Mouse (Mus musculus) MEL (cell line): ENCODE data around the gene Sh3glb2. TPM values are rescaled to one million over a fixed set of nuclear protein-coding genes. Genes with fewer than 3 reads are reported as not detected.

Experiments
- DNase-seq: peaks from one replicate; pipeline ENCODE4 v3.0.0; 2011; ENCODE audit warnings: low read depth, low spot score
- H3K27ac ChIP-seq: 2 replicates; pipeline ENCODE4 v1.5.1; 2012; ENCODE audit warnings: low read depth, mild to moderate bottlenecking, control low read depth, low read length, moderate library complexity; ENCODE audit not compliant: control insufficient read depth
- H3K27me3 ChIP-seq, 2 experiments: fragments of 150-350 bp in 1 of 2; sonication (generic) in 1 of 2; 2 replicates each; pipeline ENCODE4 v1.6.1; 2012; ENCODE audit warnings: low read length in 2 of 2, mild to moderate bottlenecking in 2 of 2, improper control_type of control experiment in 1 of 2, moderate library complexity in 1 of 2; ENCODE audit not compliant: insufficient read depth in 2 of 2, control insufficient read depth in 1 of 2
- H3K36me3 ChIP-seq, 2 experiments: 2 replicates each; pipeline ENCODE4 v1.6.1; 2012 to 2014; ENCODE audit warnings: low read length in 2 of 2, improper control_type of control experiment in 1 of 2, inconsistent platforms in 1 of 2, mild to moderate bottlenecking in 1 of 2; ENCODE audit not compliant: insufficient read depth in 2 of 2, control insufficient read depth in 1 of 2
- H3K4me1 ChIP-seq, 2 experiments: fragments of 150-350 bp in 1 of 2; sonication (generic) in 1 of 2; 2 replicates each; pipeline ENCODE4 v1.6.1; 2012; ENCODE audit warnings: low read length in 2 of 2, improper control_type of control experiment in 1 of 2, mild to moderate bottlenecking in 1 of 2; ENCODE audit not compliant: insufficient read depth in 2 of 2, control insufficient read depth in 1 of 2
- H3K4me3 ChIP-seq, 2 experiments: fragments of 150-350 bp in 1 of 2; sonication (generic) in 1 of 2; 2 replicates each; pipeline ENCODE4 v1.5.1; 2012; ENCODE audit warnings: low read depth in 2 of 2, low read length in 2 of 2, mild to moderate bottlenecking in 2 of 2, moderate library complexity in 2 of 2, control low read depth in 1 of 2, improper control_type of control experiment in 1 of 2; ENCODE audit not compliant: control insufficient read depth in 1 of 2, insufficient read depth in 1 of 2
- H3K79me2 ChIP-seq: 2 replicates; pipeline ENCODE4 v1.6.1; 2012; ENCODE audit warnings: mild to moderate bottlenecking, low read length, moderate library complexity; ENCODE audit not compliant: control insufficient read depth, poor library complexity, insufficient read depth
- H3K9ac ChIP-seq: 2 replicates; pipeline ENCODE4 v1.6.1; 2012; ENCODE audit warnings: low read depth, mild to moderate bottlenecking, control low read depth, low read length, moderate library complexity; ENCODE audit not compliant: control insufficient read depth, poor library complexity, severe bottlenecking
- H3K9me3 ChIP-seq: fragments of 150-350 bp; sonication (generic); replicated peaks from 2 replicates; pipeline ENCODE4 v1.6.1; 2012; ENCODE audit warnings: mild to moderate bottlenecking, low read length, improper control_type of control experiment, moderate library complexity; ENCODE audit not compliant: insufficient read depth
- CTCF ChIP-seq, 3 experiments: IDR thresholded peaks in 2 of 3; conservative IDR thresholded peaks in 1 of 3; 2 replicates each; pipeline ENCODE4 v1.5.1; 2011 to 2012; ENCODE audit warnings: low read length in 3 of 3, low read depth in 2 of 3, mild to moderate bottlenecking in 2 of 3, improper control_type of control experiment in 1 of 3, inconsistent platforms in 1 of 3, mixed read lengths in 1 of 3, moderate library complexity in 1 of 3; ENCODE audit not compliant: control insufficient read depth in 1 of 3, insufficient read depth in 1 of 3, poor library complexity in 1 of 3, severe bottlenecking in 1 of 3
- ELF1 ChIP-seq: IDR thresholded peaks from 2 replicates; pipeline ENCODE4 v1.6.1; 2014; ENCODE audit warnings: low read depth, mild to moderate bottlenecking, inconsistent platforms, low read length, improper control_type of control experiment, moderate library complexity
- EP300 ChIP-seq, 2 experiments: IDR thresholded peaks; 2 replicates each; pipeline ENCODE4 v1.6.1; 2011; ENCODE audit warnings: improper control_type of control experiment in 2 of 2, low read length in 2 of 2, low read depth in 1 of 2, mild to moderate bottlenecking in 1 of 2
- GABPA ChIP-seq: IDR thresholded peaks from 2 replicates; pipeline ENCODE4 v1.6.1; 2012; ENCODE audit warnings: low read depth, mild to moderate bottlenecking, inconsistent platforms, low read length, improper control_type of control experiment, moderate library complexity
- HCFC1 ChIP-seq: IDR thresholded peaks from 2 replicates; pipeline ENCODE4 v1.6.1; 2012; ENCODE audit warnings: low read depth, mild to moderate bottlenecking, inconsistent platforms, low read length, improper control_type of control experiment, moderate library complexity
- KAT2A ChIP-seq: conservative IDR thresholded peaks from 2 replicates; pipeline ENCODE4 v1.6.1; 2012; ENCODE audit warnings: low read depth, low read length, improper control_type of control experiment, inconsistent platforms
- MEF2A ChIP-seq: IDR thresholded peaks from 2 replicates; pipeline ENCODE4 v1.6.1; 2014; ENCODE audit warnings: low read depth, mild to moderate bottlenecking, inconsistent platforms, low read length, improper control_type of control experiment; ENCODE audit not compliant: poor library complexity, insufficient replicate concordance, severe bottlenecking; ENCODE audit errors: extremely low read depth
- MXI1 ChIP-seq: IDR thresholded peaks from 2 replicates; pipeline ENCODE4 v1.6.1; 2011; ENCODE audit warnings: mild to moderate bottlenecking, low read depth, low read length, improper control_type of control experiment
- MYB ChIP-seq: IDR thresholded peaks from 2 replicates; pipeline ENCODE4 v1.6.1; 2011; ENCODE audit warnings: mild to moderate bottlenecking, low read depth, low read length, improper control_type of control experiment
- MYC ChIP-seq: IDR thresholded peaks from 2 replicates; pipeline ENCODE4 v1.6.1; 2011; ENCODE audit warnings: low read depth, mild to moderate bottlenecking, low read length, improper control_type of control experiment, moderate library complexity
- NELFE ChIP-seq: IDR thresholded peaks from 2 replicates; pipeline ENCODE4 v1.6.1; 2011; ENCODE audit warnings: low read depth, low read length, improper control_type of control experiment
- RCOR1 ChIP-seq: IDR thresholded peaks from 2 replicates; pipeline ENCODE4 v1.6.1; 2012; ENCODE audit warnings: low read depth, mild to moderate bottlenecking, inconsistent platforms, low read length, improper control_type of control experiment
- SMC3 ChIP-seq: IDR thresholded peaks from 2 replicates; pipeline ENCODE4 v1.6.1; 2011; ENCODE audit warnings: low read depth, low read length, improper control_type of control experiment
- TBP ChIP-seq: IDR thresholded peaks from 2 replicates; pipeline ENCODE4 v1.8.0; 2011; ENCODE audit warnings: low read depth, low read length, improper control_type of control experiment
- ZKSCAN1 ChIP-seq: IDR thresholded peaks from 2 replicates; pipeline ENCODE4 v1.6.1; 2012; ENCODE audit warnings: low read depth, mild to moderate bottlenecking, inconsistent platforms, low read length, improper control_type of control experiment, moderate library complexity
- ZNF384 ChIP-seq: IDR thresholded peaks from 2 replicates; pipeline ENCODE4 v1.6.1; 2012; ENCODE audit warnings: low read depth, mild to moderate bottlenecking, inconsistent platforms, low read length, improper control_type of control experiment
- polyA plus RNA-seq, 2 experiments: library from polyadenylated mRNA; stranded (reverse) in 1 of 2; unstranded in 1 of 2; fragments of >175 nt in 1 of 2; fragments of >200 nt in 1 of 2; gene quantifications; 2 replicates each; pipeline versions ENCODE4 v1.2.1 to v1.2.4; 2012; ENCODE audit warnings: low replicate concordance in 2 of 2, low read depth in 1 of 2; ENCODE audit not compliant: insufficient read length in 2 of 2, insufficient read depth in 1 of 2, missing spikeins in 1 of 2
- total RNA-seq: library from RNA; depleted of rRNA; stranded (reverse); fragments of 300-350 nt; gene quantifications from 2 replicates; pipeline ENCODE4 v1.2.3, GENCODE M21; 2012

Sh3glb2 gene
- total and polyA plus RNA-seq, 3 experiments, result 48.0 to 60.1 TPM; not detected in 1

DNA sequence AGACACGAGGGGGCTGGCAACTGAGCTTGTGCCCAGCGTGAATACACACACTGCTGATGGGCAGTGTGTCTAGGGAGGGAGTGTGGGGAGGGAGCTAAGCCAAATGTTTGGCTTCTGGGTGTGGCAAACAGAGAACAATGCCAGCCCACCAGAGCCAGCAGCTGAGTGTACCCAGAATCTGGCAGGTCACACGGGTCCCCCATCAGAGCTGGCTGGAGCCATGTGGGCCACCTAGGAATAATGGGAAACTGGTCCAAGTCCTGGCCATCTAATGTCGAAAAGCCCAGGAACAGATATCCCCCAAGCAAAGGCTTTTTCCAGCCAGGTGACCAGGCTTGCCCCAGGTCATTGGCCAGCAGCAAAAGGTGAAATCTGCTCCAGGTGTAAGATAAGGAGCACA, 3.3 kb downstream of the Sh3glb2 start (continued):
- TF ChIP-seq EP300 (IDR thresholded peaks at IDR 0.05; ENCODE audit: low read depth in 1 of 2, low read length in 2 of 2) (no peak), MXI1 (no peak)

DNA sequence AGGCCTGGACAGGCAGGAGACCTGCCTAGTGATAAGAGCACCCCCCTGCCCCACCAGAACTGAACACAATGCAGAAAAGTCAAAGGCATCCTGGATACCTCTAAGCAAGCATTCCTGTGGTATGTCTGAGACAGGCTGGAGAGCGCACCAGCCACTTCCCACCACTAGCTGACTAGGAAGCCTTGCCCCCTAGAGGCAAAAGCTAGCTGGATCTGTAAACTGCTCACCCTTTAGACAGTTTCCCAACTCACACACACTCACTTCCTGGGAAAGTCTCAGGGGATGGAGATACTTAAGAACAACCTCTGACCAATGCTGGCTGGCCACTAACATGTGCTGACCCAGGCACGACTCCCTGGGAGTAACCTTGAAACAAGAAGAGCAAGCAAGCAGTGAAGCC, 8.0 kb downstream of the Sh3glb2 start:
- Histone ChIP-seq H3K9ac (no peak overlapping the region), H3K4me1 (no peaks in the 10 kb centered on the region)
- TF ChIP-seq ZKSCAN1, result no peak
- TF ChIP-seq CTCF (IDR thresholded peaks at IDR 0.05 in 2 of 3, conservative IDR thresholded peaks at IDR 0.05 in 1 of 3; ENCODE audit: control insufficient read depth in 1 of 3, insufficient read depth in 1 of 3, low read depth in 2 of 3, low read length in 3 of 3, poor library complexity in 1 of 3, severe bottlenecking in 1 of 3), result peak; percentile 4 to 45 (median 25); a peak in 5 of 6 replicates
- TF ChIP-seq, all 39 proteins: peak for 1
- DNase-seq, result peak; percentile 42
- H3K27me3 ChIP-seq, result no peaks in the 10 kb centered on the region
- H3K4me3 ChIP-seq, result no peak overlapping the region
- H3K27ac ChIP-seq, result no peak overlapping the region
- no peaks in the 10 kb centered on the region for H3K9me3 ChIP-seq
- H3K36me3 ChIP-seq, result no peaks in the 10 kb centered on the region
- H3K79me2 ChIP-seq, result no peaks in the 10 kb centered on the region

DNA sequence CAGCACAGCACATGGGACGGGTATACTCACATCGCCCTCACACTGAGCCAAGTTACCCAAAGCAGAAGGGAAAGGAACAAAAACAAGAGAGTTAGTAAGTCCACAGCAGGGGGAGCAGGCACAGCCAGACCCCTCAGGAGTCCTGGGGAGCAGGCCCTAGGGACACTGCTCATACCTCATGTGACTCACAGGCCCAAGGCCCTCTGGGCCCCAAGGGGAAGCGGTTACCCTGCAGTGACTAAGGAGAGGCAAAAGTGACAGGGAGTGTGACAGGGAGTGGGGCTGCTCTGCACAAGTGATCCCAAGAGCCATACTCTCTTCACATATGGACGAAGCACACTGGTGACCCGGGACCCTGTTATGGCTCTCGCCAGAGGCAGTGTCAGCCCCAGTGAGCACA, 9.9 kb downstream of the Sh3glb2 start:
- no peaks in the 10 kb centered on the region for H3K27me3 ChIP-seq
- DNase-seq, result no peak
- H3K9me3 ChIP-seq, result no peaks in the 10 kb centered on the region
- no peaks in the 10 kb centered on the region; a peak in 1 of 4 replicates for H3K36me3 ChIP-seq
- no peak overlapping the region for H3K9ac ChIP-seq
- TF ChIP-seq KAT2A (no peak), TBP (no peak), HCFC1 (no peak), NELFE (no peak), ELF1 (no peak), SMC3 (no peak), GABPA (no peak), MEF2A (no peak), ZNF384 (no peak), MYB (no peak), MYC (no peak), EP300 (IDR thresholded peaks at IDR 0.05; ENCODE audit: low read depth in 1 of 2, low read length in 2 of 2) (no peak), RCOR1 (no peak)
- H3K4me3 ChIP-seq, result no peak overlapping the region
- H3K79me2 ChIP-seq, result no peaks in the 10 kb centered on the region
- H3K27ac ChIP-seq, result no peak overlapping the region
- no peaks in the 10 kb centered on the region for H3K4me1 ChIP-seq
